Mouse (Mus musculus) T-helper 17 cell (primary cell): ENCODE results near the gene Scd2.

ENCODE experiments used
- in situ Hi-C, 2 experiments: fragments of 300-600 bp; cut with MboI, MseI; formaldehyde crosslinking; loops; 1 replicate in 1 of 2; 2 replicates in 1 of 2; pipeline ENCODE4 v1.15.1; 2025; ENCODE audit warnings: high pct_unique_total_duplicates in 2 of 2

Gene Scd2

GRCm38 (mm10) chr19:44293769-44294551 lies 486 bp downstream of the Scd2 start:
- in situ Hi-C loops = loop anchor here in 1 of 2 experiments (25.0 kb wide), 1 partner anchor 1768 kb away; no protein-coding TSS in a partner anchor

- in situ Hi-C loops = loop anchor here (5.0 to 25.0 kb wide), 5 partner anchors 47 to 1768 kb away; no protein-coding TSS in a partner anchor
Measured at GRCm38 (mm10) chr19:44294588-44295041, 1.1 kb downstream of the Scd2 start.

DNA sequence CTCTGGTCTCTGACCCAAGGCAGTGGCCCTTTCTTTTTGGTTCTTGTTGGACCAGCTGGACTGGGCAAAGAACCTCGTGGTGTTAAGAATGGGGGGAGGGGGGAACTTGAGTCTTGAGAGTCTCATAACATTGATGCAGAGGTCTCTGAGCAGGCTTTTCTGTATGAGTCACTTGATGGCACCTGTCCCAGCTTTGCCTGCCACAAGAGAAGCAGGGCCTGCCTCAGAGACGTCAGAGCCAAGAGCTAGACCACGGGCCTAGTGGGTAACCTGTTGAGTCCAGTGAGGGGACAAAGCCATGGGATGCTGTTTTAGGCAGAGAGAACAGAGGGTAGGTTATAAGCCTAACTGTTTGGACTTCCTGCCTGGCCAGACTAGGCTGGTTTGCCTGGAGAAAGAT lies 1.8 kb downstream of the Scd2 start:
- in situ Hi-C loops = loop anchor here (5.0 to 25.0 kb wide), 5 partner anchors 48 to 1767 kb away; no protein-coding TSS in a partner anchor

DNA sequence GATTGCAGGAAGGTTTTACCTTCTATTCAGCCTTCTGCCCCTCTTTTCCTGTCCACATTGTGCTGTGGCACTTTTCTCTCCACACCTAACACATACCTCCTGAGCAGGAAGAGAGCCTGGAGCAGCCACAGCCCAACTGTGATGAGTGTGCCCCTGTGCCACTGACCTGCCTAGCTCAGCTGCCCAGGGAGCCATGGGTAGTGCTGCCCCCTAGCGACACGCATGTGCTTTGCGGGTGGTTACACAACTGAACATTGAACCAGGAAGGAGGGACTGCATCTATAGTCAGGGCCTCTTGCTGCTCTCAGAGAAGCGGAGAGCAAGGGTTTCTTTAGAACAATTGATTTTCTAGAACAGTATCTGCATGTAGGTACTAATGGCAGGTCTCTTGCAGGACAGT lies 2.3 kb downstream of the Scd2 start:
- in situ Hi-C loops = loop anchor here (5.0 to 25.0 kb wide), 5 partner anchors 48 to 1767 kb away; no protein-coding TSS in a partner anchor

DNA sequence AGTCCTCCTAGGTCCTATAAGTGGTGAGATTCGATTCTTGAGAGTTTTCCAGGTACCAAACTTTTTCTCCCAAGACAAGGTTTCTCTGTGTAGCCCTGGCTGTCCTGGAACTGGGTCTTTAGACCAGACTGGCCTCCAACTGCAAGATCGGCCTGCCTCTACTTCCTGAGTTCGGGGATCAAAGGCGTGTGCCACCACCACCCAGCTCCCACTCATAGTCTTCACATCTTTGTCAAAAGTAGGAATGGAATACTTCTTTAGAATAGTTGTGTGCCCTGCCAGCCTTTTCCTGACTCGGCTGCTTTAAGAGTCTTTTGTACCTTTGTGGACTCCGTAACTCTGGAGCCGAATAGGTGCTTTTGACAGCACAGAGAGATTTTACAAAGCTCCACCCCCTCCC lies 2.7 kb downstream of the Scd2 start:
- in situ Hi-C loops = loop anchor here (5.0 to 25.0 kb wide), 5 partner anchors 49 to 1766 kb away; no protein-coding TSS in a partner anchor

GRCm38 (mm10) chr19:44297068-44297760 lies 3.7 kb downstream of the Scd2 start:
- in situ Hi-C loops = loop anchor here (5.0 to 25.0 kb wide), 5 partner anchors 50 to 1765 kb away; no protein-coding TSS in a partner anchor

DNA sequence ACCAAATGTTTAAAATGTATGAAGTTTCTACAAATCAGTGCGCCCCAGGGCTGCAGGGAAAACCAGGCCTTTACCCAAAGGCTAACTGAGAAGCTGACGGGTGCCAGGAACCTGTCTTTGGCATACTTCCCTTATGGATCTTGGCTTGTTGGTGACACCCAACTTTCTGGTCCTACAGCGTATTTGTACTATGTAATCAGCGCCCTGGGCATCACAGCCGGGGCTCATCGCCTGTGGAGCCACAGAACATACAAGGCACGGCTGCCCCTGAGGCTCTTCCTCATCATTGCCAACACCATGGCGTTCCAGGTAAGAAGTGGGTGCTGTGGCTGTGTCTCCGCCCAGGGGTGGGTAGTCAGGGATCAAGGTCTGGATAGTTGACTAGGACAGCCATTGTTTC lies 4.4 kb downstream of the Scd2 start:
- in situ Hi-C loops = loop anchor here (5.0 to 25.0 kb wide), 5 partner anchors 51 to 1764 kb away; no protein-coding TSS in a partner anchor

GRCm38 (mm10) chr19:44299078-44299477 lies 5.6 kb downstream of the Scd2 start:
- in situ Hi-C loops = loop anchor here (5.0 to 25.0 kb wide), 5 partner anchors 52 to 1763 kb away; no protein-coding TSS in a partner anchor

- in situ Hi-C loops = loop anchor here (5.0 to 25.0 kb wide), 5 partner anchors 53 to 1762 kb away; no protein-coding TSS in a partner anchor
Measured at GRCm38 (mm10) chr19:44299902-44300301, 6.4 kb downstream of the Scd2 start.

DNA sequence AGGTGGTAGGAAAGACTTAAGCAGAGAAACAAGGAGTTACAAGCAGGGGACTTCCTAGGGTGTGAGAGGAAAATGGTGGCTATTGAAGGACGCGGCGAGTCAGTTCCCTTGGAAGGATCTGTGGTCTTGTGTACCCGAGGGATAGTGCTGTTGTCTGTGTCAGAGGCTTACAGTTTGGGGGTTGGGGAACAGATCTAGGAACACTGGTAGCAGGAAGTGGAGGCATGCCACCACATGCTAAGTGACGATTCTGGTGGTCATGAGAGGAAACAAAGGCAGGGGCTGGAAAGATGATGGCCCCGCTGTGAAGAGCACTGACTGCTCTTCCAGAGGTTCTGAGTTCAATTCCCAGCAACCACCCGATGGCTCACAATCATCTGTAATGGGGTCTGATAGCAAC lies 7.0 kb downstream of the Scd2 start:
- in situ Hi-C loops = no loop called here

DNA sequence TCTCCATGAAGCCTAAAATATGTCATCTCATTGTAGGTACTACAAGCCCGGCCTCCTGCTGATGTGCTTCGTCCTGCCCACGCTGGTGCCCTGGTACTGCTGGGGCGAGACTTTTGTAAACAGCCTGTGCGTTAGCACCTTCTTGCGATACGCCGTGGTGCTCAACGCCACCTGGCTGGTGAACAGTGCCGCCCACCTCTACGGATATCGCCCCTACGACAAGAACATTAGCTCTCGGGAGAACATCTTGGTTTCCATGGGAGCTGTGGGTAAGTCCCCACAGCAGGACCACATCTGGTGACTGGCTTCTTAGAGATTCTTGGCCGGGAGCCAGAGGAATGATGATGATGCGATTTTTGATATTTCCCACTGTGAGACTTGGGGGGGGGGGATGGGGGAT lies 7.7 kb downstream of the Scd2 start:
- in situ Hi-C loops = no loop called here

DNA sequence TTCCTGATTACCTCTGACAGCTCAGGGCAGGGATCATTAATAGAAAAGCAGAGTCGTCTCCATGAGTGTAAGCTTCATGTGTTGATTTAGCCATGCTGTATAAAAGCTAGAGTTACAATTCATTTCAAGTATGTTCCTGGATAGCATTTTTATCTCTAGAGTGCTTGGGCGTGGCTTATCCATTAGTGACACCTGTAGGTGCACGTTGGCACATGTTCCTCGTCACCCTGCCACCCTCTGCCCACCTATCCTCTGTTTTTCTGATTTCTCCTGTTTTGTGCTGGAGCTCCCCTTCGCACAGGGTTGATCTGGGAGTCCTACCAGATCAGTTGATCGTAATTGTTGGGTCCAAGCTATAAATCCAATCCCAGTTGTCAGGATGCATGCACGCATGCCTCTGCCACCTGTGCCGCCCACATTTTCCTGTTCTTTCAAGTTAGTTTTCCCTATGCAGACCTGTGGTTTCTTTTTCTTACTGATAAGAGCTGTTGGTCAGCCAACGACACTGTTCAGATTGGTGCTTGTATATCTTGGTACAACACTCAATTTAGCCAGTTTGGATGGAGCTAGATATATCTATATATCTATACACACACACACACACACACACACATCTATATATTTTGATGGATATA lies 8.3 kb downstream of the Scd2 start:
- in situ Hi-C loops = no loop called here

GRCm38 (mm10) chr19:44302901-44303300 lies 9.4 kb downstream of the Scd2 start:
- in situ Hi-C loops = no loop called here

GRCm38 (mm10) chr19:44303502-44303901 lies 10.0 kb downstream of the Scd2 start:
- in situ Hi-C loops = no loop called here

GRCm38 (mm10) chr19:44304419-44304818 lies 10.9 kb downstream of the Scd2 start:
- in situ Hi-C loops = no loop called here

- in situ Hi-C loops = no loop called here
Measured at GRCm38 (mm10) chr19:44304851-44305510, 11.5 kb downstream of the Scd2 start.

- in situ Hi-C loops = no loop called here
Measured at GRCm38 (mm10) chr19:44305701-44306100, 12.2 kb downstream of the Scd2 start.

- in situ Hi-C loops = no loop called here
Measured at GRCm38 (mm10) chr19:44306171-44306570, 12.7 kb downstream of the Scd2 start.

GRCm38 (mm10) chr19:44307101-44307914 lies 13.8 kb downstream of the Scd2 start:
- in situ Hi-C loops = no loop called here

- in situ Hi-C loops = no loop called here
Measured at GRCm38 (mm10) chr19:44307915-44308470, 14.5 kb downstream of the Scd2 start.
